ENCODE assay signal across 20 mouse cellular contexts in the genomic region with DNA sequence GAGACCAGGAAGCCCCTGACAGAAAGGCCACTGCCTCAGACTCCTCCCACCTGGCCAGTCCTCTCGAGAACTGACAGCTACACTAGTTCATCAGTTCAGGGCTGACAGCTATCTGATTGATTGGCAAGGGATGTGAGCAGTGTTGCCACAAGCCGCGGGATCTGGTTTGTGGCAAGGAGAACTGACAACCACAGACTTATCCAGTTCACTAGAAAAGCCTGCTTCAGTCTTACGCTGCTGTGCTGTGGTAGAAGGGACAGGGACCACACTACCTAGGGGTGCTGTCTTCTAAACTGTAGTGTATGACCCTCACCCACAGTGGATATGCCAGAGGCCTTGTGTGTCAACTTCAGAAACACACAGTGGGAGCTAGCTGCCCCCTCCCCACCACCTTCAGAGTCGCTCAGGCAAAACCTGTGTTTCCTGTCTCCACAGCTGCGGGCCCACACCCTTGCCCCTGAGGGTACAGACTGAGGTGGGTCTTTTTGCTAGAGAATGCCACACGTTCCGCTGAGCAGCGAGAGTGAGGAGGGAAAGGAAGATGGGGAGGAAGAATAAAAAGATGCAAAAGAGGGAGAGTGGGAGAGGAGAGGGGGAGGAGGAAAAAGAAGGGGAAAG. TPM values are rescaled to one million over a fixed set of nuclear protein-coding genes. Genes with fewer than 3 reads are reported as not detected.
DNase-seq lines count a peak whose midpoint lies in the region; ATAC-seq and TF ChIP-seq lines count a peak whose summit lies in the region.
"Had no signal": no experiment of that assay in that cellular context is flagged by ENCODE, and none has a peak within 500 bp of the region (broad histone marks: within the 10 kb centered on the region; RNA-seq: fewer than 3 reads in every experiment).

No protein-coding gene starts in this region.

- no peak overlapping the region for H3K4me2 ChIP-seq in midbrain, embryonic 13.5 days (replicated peaks)
- no peak overlapping the region for H3K4me2 ChIP-seq in midbrain, embryonic 15.5 days
- H3K4me2 ChIP-seq in CH12.LX (ENCODE audit: insufficient read depth, low read depth, poor library complexity, severe bottlenecking) = no peak overlapping the region
- H3K4me2 ChIP-seq: forebrain, embryonic 12.5 days; hindbrain, embryonic 14.5 days had no signal

- no peak for TF ChIP-seq RAD21 in CH12.LX (IDR thresholded peaks at IDR 0.05; ENCODE audit: low read depth, low read length)

- H3K9ac ChIP-seq in midbrain, embryonic 13.5 days (replicated peaks) = 0 out of 2 replicates have a peak overlapping the region, but pooled peaks have one; percentile 3
- no peak overlapping the region for H3K9ac ChIP-seq in midbrain, embryonic 15.5 days
- H3K9ac ChIP-seq in CH12.LX (ENCODE audit: insufficient read depth, low read depth) = no peak overlapping the region
- H3K9ac ChIP-seq: forebrain, embryonic 12.5 days; hindbrain, embryonic 14.5 days; liver, embryonic 14.5 days had no signal

- in situ Hi-C loops in CH12.LX (cut with MboI; ENCODE audit: low pct_ligation_motif_present, low pct_unique_long_range_greater_than_20kb, low sequenced_read_pairs) = no loop called here

- ATAC-seq in midbrain, embryonic 13.5 days = no peak
- no peak for ATAC-seq in midbrain, embryonic 15.5 days (replicated peaks)
- peak; percentile 37 for ATAC-seq in megakaryocyte progenitor cell, adult 5-6 weeks (replicated peaks; ENCODE audit: poor library complexity)
- ATAC-seq in CD4-positive, CD25-positive, alpha-beta regulatory T cell, adult 4 months = no peak
- ATAC-seq: intestine, embryonic 16.5 days; midbrain, embryonic 16.5 days had no signal

- TF ChIP-seq CTCF in CH12.LX (conservative IDR thresholded peaks at IDR 0.05 in 1 of 2, IDR thresholded peaks at IDR 0.05 in 1 of 2; ENCODE audit: low read depth in 2 of 2, low read length in 2 of 2) = no peak

- H3K79me2 ChIP-seq in CH12.LX (replicated peaks; ENCODE audit: control insufficient read depth, extremely low read depth, insufficient read depth, poor library complexity, severe bottlenecking) = no peaks in the 10 kb centered on the region

- H3K4me1 ChIP-seq in midbrain, embryonic 13.5 days (replicated peaks) = peaks cover 4% of the 10 kb centered on the region; the same call in 1 of the 2 replicates
- H3K4me1 ChIP-seq in midbrain, embryonic 15.5 days = no peaks in the 10 kb centered on the region
- peaks cover 12 to 29% of the 10 kb centered on the region in 2 experiments for H3K4me1 ChIP-seq in CH12.LX (ENCODE audit: control insufficient read depth in 1 of 2, insufficient read depth in 2 of 2)
- H3K4me1 ChIP-seq in embryonic facial prominence, embryonic 10.5 days = peaks cover 12% of the 10 kb centered on the region
- H3K4me1 ChIP-seq in midbrain, embryonic 10.5 days = peaks cover 6% of the 10 kb centered on the region
- H3K4me1 ChIP-seq: forebrain, embryonic 12.5 days had no signal

- no peaks in the 10 kb centered on the region for H3K36me3 ChIP-seq in midbrain, embryonic 13.5 days
- no peaks in the 10 kb centered on the region for H3K36me3 ChIP-seq in midbrain, embryonic 15.5 days (replicated peaks)
- H3K36me3 ChIP-seq in CH12.LX (replicated peaks in 1 of 2; ENCODE audit: control insufficient read depth in 1 of 2, insufficient read depth in 1 of 2, low read length in 1 of 2) = no peaks in the 10 kb centered on the region
- no peaks in the 10 kb centered on the region for H3K36me3 ChIP-seq in embryonic facial prominence, embryonic 10.5 days (replicated peaks)
- no peaks in the 10 kb centered on the region for H3K36me3 ChIP-seq in midbrain, embryonic 10.5 days
- H3K36me3 ChIP-seq: forebrain, embryonic 12.5 days; heart, embryonic 10.5 days had no signal

- DNase-seq in CH12.LX (ENCODE audit: extremely low read depth) = peak; percentile 36
- peak; percentile 32 for DNase-seq in embryonic facial prominence, embryonic 10.5 days (ENCODE audit: low spot score)
- DNase-seq in midbrain, embryonic 10.5 days (ENCODE audit: low spot score) = no peak
- DNase-seq: adrenal gland, adult 8-10 months; cerebellum, postnatal 25 days; gastrocnemius, postnatal 25 days; heart, postnatal 10 days; kidney, postnatal 10 days; left cerebral cortex, postnatal 4 days; lung, postnatal 36 days had no signal

- dilution Hi-C loops in CH12.LX (cut with MboI; ENCODE audit: extremely low pct_ligation_motif_present, extremely low pct_unique_long_range_greater_than_20kb, low sequenced_read_pairs) = no loop called here

- 72% methylated on average over 9 of the region's 9 CpGs for WGBS in midbrain, embryonic 13.5 days
- WGBS in midbrain, embryonic 15.5 days = 62% methylated on average over 9 of the region's 9 CpGs
- whole genome bisulfite sequencing in embryonic facial prominence, embryonic 10.5 days = 53% methylated on average over 9 of the region's 9 CpGs
- 77% methylated on average over 9 of the region's 9 CpGs for WGBS in midbrain, embryonic 10.5 days

- H3K27me3 ChIP-seq in midbrain, embryonic 13.5 days = no peaks in the 10 kb centered on the region
- no peaks in the 10 kb centered on the region for H3K27me3 ChIP-seq in midbrain, embryonic 15.5 days (replicated peaks)
- H3K27me3 ChIP-seq in CH12.LX (replicated peaks) = no peaks in the 10 kb centered on the region
- no peaks in the 10 kb centered on the region for H3K27me3 ChIP-seq in embryonic facial prominence, embryonic 10.5 days (replicated peaks; ENCODE audit: low read depth, poor library complexity, severe bottlenecking)
- H3K27me3 ChIP-seq in midbrain, embryonic 10.5 days (ENCODE audit: low read depth, poor library complexity, severe bottlenecking) = no peaks in the 10 kb centered on the region
- H3K27me3 ChIP-seq: forebrain, embryonic 12.5 days had no signal

- no peak for TF ChIP-seq POLR2A in CH12.LX (IDR thresholded peaks at IDR 0.05; ENCODE audit: low read depth, low read length)

- TF ChIP-seq EP300 in CH12.LX (IDR thresholded peaks at IDR 0.05; ENCODE audit: low read length) = no peak

- H3K27ac ChIP-seq in midbrain, embryonic 13.5 days = no peak overlapping the region
- no peak overlapping the region for H3K27ac ChIP-seq in midbrain, embryonic 15.5 days
- H3K27ac ChIP-seq in CH12.LX (ENCODE audit: insufficient read depth, low read depth) = no peak overlapping the region
- H3K27ac ChIP-seq in embryonic facial prominence, embryonic 10.5 days (replicated peaks) = no peak overlapping the region
- H3K27ac ChIP-seq in midbrain, embryonic 10.5 days (replicated peaks) = no peak overlapping the region
- H3K27ac ChIP-seq: forebrain, embryonic 12.5 days; heart, embryonic 10.5 days; hindbrain, embryonic 14.5 days; liver, embryonic 14.5 days had no signal

- H3K9me3 ChIP-seq in midbrain, embryonic 13.5 days = no peaks in the 10 kb centered on the region
- no peaks in the 10 kb centered on the region for H3K9me3 ChIP-seq in midbrain, embryonic 15.5 days
- H3K9me3 ChIP-seq in CH12.LX (replicated peaks; ENCODE audit: low read length) = no peaks in the 10 kb centered on the region
- no peaks in the 10 kb centered on the region for H3K9me3 ChIP-seq in embryonic facial prominence, embryonic 10.5 days
- H3K9me3 ChIP-seq in midbrain, embryonic 10.5 days (replicated peaks) = 0 out of 2 replicates have a peak, but pooled peaks cover 4% of the 10 kb centered on the region
- H3K9me3 ChIP-seq: forebrain, embryonic 12.5 days; heart, embryonic 10.5 days had no signal

- H3K4me3 ChIP-seq in midbrain, embryonic 13.5 days (replicated peaks) = no peak overlapping the region
- H3K4me3 ChIP-seq in midbrain, embryonic 15.5 days = no peak overlapping the region
- no peak overlapping the region for H3K4me3 ChIP-seq in CH12.LX (replicated peaks in 1 of 3; ENCODE audit: low read depth in 2 of 3, low read length in 2 of 3, poor library complexity in 1 of 3)
- no peak overlapping the region for H3K4me3 ChIP-seq in embryonic facial prominence, embryonic 10.5 days
- H3K4me3 ChIP-seq in midbrain, embryonic 10.5 days = no peak overlapping the region
- H3K4me3 ChIP-seq: forebrain, embryonic 12.5 days; heart, embryonic 10.5 days had no signal

TF ChIP-seq in CH12.LX, 34 proteins besides CTCF, POLR2A, EP300 and RAD21:
- TF ChIP-seq ETS1 (conservative IDR thresholded peaks at IDR 0.05; ENCODE audit: low read depth, low read length) (no peak), MAX (IDR thresholded peaks at IDR 0.05; ENCODE audit: low read length) (no peak), MAZ (IDR thresholded peaks at IDR 0.05; ENCODE audit: low read depth, low read length) (no peak), TCF12 (IDR thresholded peaks at IDR 0.05; ENCODE audit: low read depth, low read length) (no peak), MYC (IDR thresholded peaks at IDR 0.05; ENCODE audit: low read depth, low read length) (no peak), NELFE (IDR thresholded peaks at IDR 0.05; ENCODE audit: low read depth, low read length) (no peak), MXI1 (IDR thresholded peaks at IDR 0.05; ENCODE audit: low read depth, low read length) (no peak), POLR2AphosphoS2 (IDR thresholded peaks at IDR 0.05; ENCODE audit: low read depth, low read length) (no peak)

RNA-seq across cellular contexts. Expression of gene 1600014C10Rik, which starts 19.5 kb away (rescaled TPM):
- polyA plus RNA-seq in midbrain, embryonic 13.5 days (2015; fragmentation: Nextera tagmentation; extraction: Ambion mirVana) = 21.7 and 22.6 TPM in 2 replicates
- polyA plus RNA-seq in midbrain, embryonic 15.5 days (2015; fragmentation: Nextera tagmentation; extraction: Ambion mirVana) = 29.5 and 31.9 TPM in 2 replicates
- total RNA-seq in CH12.LX (2012; rRNA removed) (7.4 and 8.1 TPM in 2 replicates), CH12.LX (2014; rRNA removed) (9.7 and 10.3 TPM in 2 replicates)
- 9.4 and 10.6 TPM in 2 replicates for polyA plus RNA-seq in CH12.LX (2012; ENCODE audit: insufficient read length, low read depth)
- polyA plus RNA-seq in embryonic facial prominence, embryonic 10.5 days (2016; fragmentation: Nextera tagmentation; extraction: Ambion mirVana) = 15.5 and 17.4 TPM in 2 replicates
- total RNA-seq in megakaryocyte progenitor cell, adult 5-6 weeks (2015) = 18.8 and 19.5 TPM in 2 replicates
- 22.7 and 29.4 TPM in 2 replicates for total RNA-seq in megakaryocyte progenitor cell, adult 5-6 weeks (2017)
- 100 to 1,000 TPM; 152 to 193 TPM for polyA plus RNA-seq in CD4-positive, CD25-positive, alpha-beta regulatory T cell, adult 4 months (2017; shearing (Covaris generic))
- polyA plus RNA-seq in midbrain, embryonic 10.5 days (2016; fragmentation: Nextera tagmentation; extraction: Ambion mirVana) = 14.3 and 16.3 TPM in 2 replicates

RNA-seq across cellular contexts. Expression of gene Ccne1, which starts 56.2 kb away (rescaled TPM):
- 15.7 and 17.6 TPM in 2 replicates for polyA plus RNA-seq in midbrain, embryonic 13.5 days (2015; fragmentation: Nextera tagmentation; extraction: Ambion mirVana)
- polyA plus RNA-seq in midbrain, embryonic 15.5 days (2015; fragmentation: Nextera tagmentation; extraction: Ambion mirVana) = 11.6 and 13.2 TPM in 2 replicates
- total RNA-seq in CH12.LX (2012; rRNA removed) (43.7 and 74.4 TPM in 2 replicates), CH12.LX (2014; rRNA removed) (70.0 and 77.8 TPM in 2 replicates)
- 109 and 110 TPM in 2 replicates for polyA plus RNA-seq in CH12.LX (2012; ENCODE audit: insufficient read length, low read depth)
- 130 and 134 TPM in 2 replicates for polyA plus RNA-seq in embryonic facial prominence, embryonic 10.5 days (2016; fragmentation: Nextera tagmentation; extraction: Ambion mirVana)
- total RNA-seq in megakaryocyte progenitor cell, adult 5-6 weeks (2015) = 17.0 and 20.3 TPM in 2 replicates
- total RNA-seq in megakaryocyte progenitor cell, adult 5-6 weeks (2017) = 29.3 and 32.4 TPM in 2 replicates
- 1 to 10 TPM; 3.3 to 3.5 TPM for polyA plus RNA-seq in CD4-positive, CD25-positive, alpha-beta regulatory T cell, adult 4 months (2017; shearing (Covaris generic))
- 71.1 and 94.2 TPM in 2 replicates for polyA plus RNA-seq in midbrain, embryonic 10.5 days (2016; fragmentation: Nextera tagmentation; extraction: Ambion mirVana)
